In genomic region chr1:36595167-36595931, GRCm38 (mm10) we compare ENCODE assay signal across 9 mouse cellular contexts. TPM values are rescaled to one million over a fixed set of nuclear protein-coding genes. Genes with fewer than 3 reads are reported as not detected.
DNase-seq lines count a peak whose midpoint lies in the region; ATAC-seq and TF ChIP-seq lines count a peak whose summit lies in the region.
"Had no signal": no experiment of that assay in that cellular context is flagged by ENCODE, and none has a peak within 500 bp of the region (broad histone marks: within the 10 kb centered on the region; RNA-seq: fewer than 3 reads in every experiment).

No protein-coding gene starts in this region.

- H3K9me3 ChIP-seq in lung, postnatal 0 days (ENCODE audit: low read length), result no peaks in the 10 kb centered on the region
- no peaks in the 10 kb centered on the region for H3K9me3 ChIP-seq in forebrain, embryonic 16.5 days (ENCODE audit: control insufficient read depth, low read length)
- no peaks in the 10 kb centered on the region for H3K9me3 ChIP-seq in limb, embryonic 13.5 days
- H3K9me3 ChIP-seq: liver, embryonic 12.5 days had no signal

- WGBS in lung, postnatal 0 days, result 37% methylated on average over 10 of the region's 10 CpGs
- 61% methylated on average over 10 of the region's 10 CpGs for WGBS in forebrain, embryonic 16.5 days
- 53% methylated on average over 10 of the region's 10 CpGs for WGBS in limb, embryonic 13.5 days

- H3K4me2 ChIP-seq in lung, postnatal 0 days (replicated peaks; ENCODE audit: low read depth, low read length), result no peak overlapping the region
- no peak overlapping the region for H3K4me2 ChIP-seq in forebrain, embryonic 16.5 days (ENCODE audit: low read length)
- H3K4me2 ChIP-seq in limb, embryonic 13.5 days (replicated peaks), result no peak overlapping the region
- H3K4me2 ChIP-seq: liver, embryonic 12.5 days had no signal

- TF ChIP-seq EP300 in lung, postnatal 0 days (IDR thresholded peaks at IDR 0.05), result no peak

- no peak overlapping the region for H3K4me3 ChIP-seq in lung, postnatal 0 days (ENCODE audit: low read depth, low read length)
- no peak overlapping the region for H3K4me3 ChIP-seq in forebrain, embryonic 16.5 days (replicated peaks; ENCODE audit: low read length)
- no peak overlapping the region for H3K4me3 ChIP-seq in limb, embryonic 13.5 days
- H3K4me3 ChIP-seq: liver, embryonic 12.5 days had no signal

- no peaks in the 10 kb centered on the region for H3K36me3 ChIP-seq in lung, postnatal 0 days (ENCODE audit: insufficient read depth, low read length)
- H3K36me3 ChIP-seq in forebrain, embryonic 16.5 days (ENCODE audit: control insufficient read depth, insufficient read depth), result no peaks in the 10 kb centered on the region
- H3K36me3 ChIP-seq in limb, embryonic 13.5 days, result no peaks in the 10 kb centered on the region
- H3K36me3 ChIP-seq: liver, embryonic 12.5 days had no signal

- ATAC-seq in lung, postnatal 0 days, result peak; percentile 75
- peak; percentile 35 for ATAC-seq in forebrain, embryonic 16.5 days
- ATAC-seq in limb, embryonic 13.5 days (ENCODE audit: low FRiP score, low read depth), result no peak; the same call in 1 of the 2 replicates
- ATAC-seq in frontal cortex, adult (ENCODE audit: low TSS enrichment), result no peak
- ATAC-seq: liver, embryonic 12.5 days had no signal

- peak; percentile 36 for TF ChIP-seq CTCF in lung, postnatal 0 days (IDR thresholded peaks at IDR 0.05)

- no peak overlapping the region for H3K9ac ChIP-seq in lung, postnatal 0 days (replicated peaks; ENCODE audit: low read depth)
- H3K9ac ChIP-seq in forebrain, embryonic 16.5 days (replicated peaks; ENCODE audit: low read depth, low read length), result no peak overlapping the region
- H3K9ac ChIP-seq in limb, embryonic 13.5 days, result 0 out of 2 replicates have a peak overlapping the region, but pooled peaks have one; percentile 13
- H3K9ac ChIP-seq: liver, embryonic 12.5 days had no signal

- peak; percentile 66 for DNase-seq in lung, postnatal 0 days (ENCODE audit: low spot score)
- no peak for DNase-seq in lung, postnatal 14 days
- peak; percentile 62 for DNase-seq in thymus, postnatal 0 days (ENCODE audit: low spot score)
- no peak for DNase-seq in layer of hippocampus, adult 9-11 months
- DNase-seq: cerebellum, adult 11-12 months had no signal

- H3K27me3 ChIP-seq in lung, postnatal 0 days (replicated peaks; ENCODE audit: insufficient read depth, low read length), result no peaks in the 10 kb centered on the region
- no peaks in the 10 kb centered on the region for H3K27me3 ChIP-seq in forebrain, embryonic 16.5 days (replicated peaks; ENCODE audit: control insufficient read depth, insufficient read depth, low read length)
- H3K27me3 ChIP-seq in limb, embryonic 13.5 days, result no peaks in the 10 kb centered on the region

- H3K4me1 ChIP-seq in lung, postnatal 0 days (ENCODE audit: insufficient read depth, low read depth, low read length), result peaks cover 3% of the 10 kb centered on the region; the same call in 1 of the 2 replicates
- H3K4me1 ChIP-seq in forebrain, embryonic 16.5 days (replicated peaks; ENCODE audit: control insufficient read depth, insufficient read depth, low read length), result no peaks in the 10 kb centered on the region; the same call in 1 of the 2 replicates
- peaks cover 23% of the 10 kb centered on the region for H3K4me1 ChIP-seq in limb, embryonic 13.5 days

- H3K27ac ChIP-seq in lung, postnatal 0 days (ENCODE audit: low read length), result peak overlapping the region; percentile 71; the same call in 1 of the 2 replicates
- H3K27ac ChIP-seq in forebrain, embryonic 16.5 days (ENCODE audit: low read length), result no peak overlapping the region
- H3K27ac ChIP-seq in limb, embryonic 13.5 days, result no peak overlapping the region
- H3K27ac ChIP-seq: liver, embryonic 12.5 days had no signal

RNA-seq across cellular contexts. Expression of gene Sema4c, which starts 37.2 kb away (rescaled TPM):
- 11.7 and 15.0 TPM in 2 replicates for polyA plus RNA-seq in lung, postnatal 0 days (2015; fragmentation: Nextera tagmentation; extraction: Ambion mirVana)
- 35.4 and 37.3 TPM in 2 replicates for polyA plus RNA-seq in forebrain, embryonic 16.5 days (2015; fragmentation: Nextera tagmentation; extraction: Ambion mirVana)
- polyA plus RNA-seq in limb, embryonic 13.5 days (2015; fragmentation: Nextera tagmentation; extraction: Ambion mirVana), result 21.8 and 22.7 TPM in 2 replicates
- 5.5 and 6.0 TPM in 2 replicates for polyA plus RNA-seq in thymus, postnatal 0 days (2015; fragmentation: Nextera tagmentation; extraction: Ambion mirVana)

RNA-seq across cellular contexts. Expression of gene Ankrd39, which starts 48.1 kb away (rescaled TPM):
- polyA plus RNA-seq in lung, postnatal 0 days (2015; fragmentation: Nextera tagmentation; extraction: Ambion mirVana), result 19.4 and 23.1 TPM in 2 replicates
- 15.4 and 24.4 TPM in 2 replicates for polyA plus RNA-seq in forebrain, embryonic 16.5 days (2015; fragmentation: Nextera tagmentation; extraction: Ambion mirVana)
- 27.7 and 28.0 TPM in 2 replicates for polyA plus RNA-seq in limb, embryonic 13.5 days (2015; fragmentation: Nextera tagmentation; extraction: Ambion mirVana)
- 20.0 and 22.7 TPM in 2 replicates for polyA plus RNA-seq in thymus, postnatal 0 days (2015; fragmentation: Nextera tagmentation; extraction: Ambion mirVana)

RNA-seq across cellular contexts. Expression of gene Gm42417, which starts 56.1 kb away (rescaled TPM):
- polyA plus RNA-seq in lung, postnatal 0 days (2015; fragmentation: Nextera tagmentation; extraction: Ambion mirVana), result 0.62 TPM in 1 of 2 replicates, not detected in the other
- polyA plus RNA-seq in forebrain, embryonic 16.5 days (2015; fragmentation: Nextera tagmentation; extraction: Ambion mirVana), result 0.22 and 0.42 TPM in 2 replicates
- 0.33 and 0.92 TPM in 2 replicates for polyA plus RNA-seq in limb, embryonic 13.5 days (2015; fragmentation: Nextera tagmentation; extraction: Ambion mirVana)
- polyA plus RNA-seq in thymus, postnatal 0 days (2015; fragmentation: Nextera tagmentation; extraction: Ambion mirVana), result 0.26 and 0.60 TPM in 2 replicates

RNA-seq across cellular contexts. Expression of gene Ankrd23, which starts 58.7 kb away (rescaled TPM):
- polyA plus RNA-seq in lung, postnatal 0 days (2015; fragmentation: Nextera tagmentation; extraction: Ambion mirVana), result 6.2 and 10.5 TPM in 2 replicates
- 9.3 and 13.2 TPM in 2 replicates for polyA plus RNA-seq in forebrain, embryonic 16.5 days (2015; fragmentation: Nextera tagmentation; extraction: Ambion mirVana)
- 20.1 and 20.8 TPM in 2 replicates for polyA plus RNA-seq in limb, embryonic 13.5 days (2015; fragmentation: Nextera tagmentation; extraction: Ambion mirVana)
- polyA plus RNA-seq in thymus, postnatal 0 days (2015; fragmentation: Nextera tagmentation; extraction: Ambion mirVana), result 10.0 and 12.0 TPM in 2 replicates

Comparison
In these comparisons a context has a peak if more than half of its experiments do, and no peak if none do; other contexts are left out.
1. DNase-seq: peak in lung, postnatal 0 days (single experiment) and thymus, postnatal 0 days (single experiment); none in lung, postnatal 14 days (single experiment) and layer of hippocampus, adult 9-11 months (single experiment).
2. ATAC-seq: peak in lung, postnatal 0 days (single experiment) and forebrain, embryonic 16.5 days (single experiment); none in limb, embryonic 13.5 days (single experiment) and frontal cortex, adult (single experiment).